Mouse (Mus musculus) MEL (cell line): ENCODE measurements around the gene Ston2. TPM values are rescaled to one million over a fixed set of nuclear protein-coding genes. Genes with fewer than 3 reads are reported as not detected.

Source experiments
- DNase-seq: peaks from one replicate; pipeline ENCODE4 v3.0.0; 2011; ENCODE audit warnings: low read depth, low spot score
- H3K27ac ChIP-seq: 2 replicates; pipeline ENCODE4 v1.5.1; 2012; ENCODE audit warnings: low read depth, mild to moderate bottlenecking, control low read depth, low read length, moderate library complexity; ENCODE audit not compliant: control insufficient read depth
- H3K27me3 ChIP-seq, 2 experiments: fragments of 150-350 bp in 1 of 2; sonication (generic) in 1 of 2; 2 replicates each; pipeline ENCODE4 v1.6.1; 2012; ENCODE audit warnings: low read length in 2 of 2, mild to moderate bottlenecking in 2 of 2, improper control_type of control experiment in 1 of 2, moderate library complexity in 1 of 2; ENCODE audit not compliant: insufficient read depth in 2 of 2, control insufficient read depth in 1 of 2
- H3K36me3 ChIP-seq, 2 experiments: 2 replicates each; pipeline ENCODE4 v1.6.1; 2012 to 2014; ENCODE audit warnings: low read length in 2 of 2, improper control_type of control experiment in 1 of 2, inconsistent platforms in 1 of 2, mild to moderate bottlenecking in 1 of 2; ENCODE audit not compliant: insufficient read depth in 2 of 2, control insufficient read depth in 1 of 2
- H3K4me1 ChIP-seq, 2 experiments: fragments of 150-350 bp in 1 of 2; sonication (generic) in 1 of 2; 2 replicates each; pipeline ENCODE4 v1.6.1; 2012; ENCODE audit warnings: low read length in 2 of 2, improper control_type of control experiment in 1 of 2, mild to moderate bottlenecking in 1 of 2; ENCODE audit not compliant: insufficient read depth in 2 of 2, control insufficient read depth in 1 of 2
- H3K4me3 ChIP-seq, 2 experiments: fragments of 150-350 bp in 1 of 2; sonication (generic) in 1 of 2; 2 replicates each; pipeline ENCODE4 v1.5.1; 2012; ENCODE audit warnings: low read depth in 2 of 2, low read length in 2 of 2, mild to moderate bottlenecking in 2 of 2, moderate library complexity in 2 of 2, control low read depth in 1 of 2, improper control_type of control experiment in 1 of 2; ENCODE audit not compliant: control insufficient read depth in 1 of 2, insufficient read depth in 1 of 2
- H3K79me2 ChIP-seq: 2 replicates; pipeline ENCODE4 v1.6.1; 2012; ENCODE audit warnings: mild to moderate bottlenecking, low read length, moderate library complexity; ENCODE audit not compliant: control insufficient read depth, poor library complexity, insufficient read depth
- H3K9ac ChIP-seq: 2 replicates; pipeline ENCODE4 v1.6.1; 2012; ENCODE audit warnings: low read depth, mild to moderate bottlenecking, control low read depth, low read length, moderate library complexity; ENCODE audit not compliant: control insufficient read depth, poor library complexity, severe bottlenecking
- H3K9me3 ChIP-seq: fragments of 150-350 bp; sonication (generic); replicated peaks from 2 replicates; pipeline ENCODE4 v1.6.1; 2012; ENCODE audit warnings: mild to moderate bottlenecking, low read length, improper control_type of control experiment, moderate library complexity; ENCODE audit not compliant: insufficient read depth
- BHLHE40 ChIP-seq: IDR thresholded peaks from 2 replicates; pipeline ENCODE4 v1.6.1; 2012; ENCODE audit warnings: low read depth, mild to moderate bottlenecking, inconsistent platforms, low read length, improper control_type of control experiment, borderline replicate concordance
- CHD1 ChIP-seq: IDR thresholded peaks from 2 replicates; pipeline ENCODE4 v1.6.1; 2012; ENCODE audit warnings: low read depth, mild to moderate bottlenecking, inconsistent platforms, low read length, improper control_type of control experiment
- CHD2 ChIP-seq: IDR thresholded peaks from 2 replicates; pipeline ENCODE4 v1.6.1; 2011; ENCODE audit warnings: low read length, improper control_type of control experiment
- CTCF ChIP-seq, 3 experiments: IDR thresholded peaks in 2 of 3; conservative IDR thresholded peaks in 1 of 3; 2 replicates each; pipeline ENCODE4 v1.5.1; 2011 to 2012; ENCODE audit warnings: low read length in 3 of 3, low read depth in 2 of 3, mild to moderate bottlenecking in 2 of 3, improper control_type of control experiment in 1 of 3, inconsistent platforms in 1 of 3, mixed read lengths in 1 of 3, moderate library complexity in 1 of 3; ENCODE audit not compliant: control insufficient read depth in 1 of 3, insufficient read depth in 1 of 3, poor library complexity in 1 of 3, severe bottlenecking in 1 of 3
- E2F4 ChIP-seq: IDR thresholded peaks from 2 replicates; pipeline ENCODE4 v1.6.1; 2011; ENCODE audit warnings: low read depth, low read length, improper control_type of control experiment, borderline replicate concordance
- EP300 ChIP-seq, 2 experiments: IDR thresholded peaks; 2 replicates each; pipeline ENCODE4 v1.6.1; 2011; ENCODE audit warnings: improper control_type of control experiment in 2 of 2, low read length in 2 of 2, low read depth in 1 of 2, mild to moderate bottlenecking in 1 of 2
- GABPA ChIP-seq: IDR thresholded peaks from 2 replicates; pipeline ENCODE4 v1.6.1; 2012; ENCODE audit warnings: low read depth, mild to moderate bottlenecking, inconsistent platforms, low read length, improper control_type of control experiment, moderate library complexity
- HCFC1 ChIP-seq: IDR thresholded peaks from 2 replicates; pipeline ENCODE4 v1.6.1; 2012; ENCODE audit warnings: low read depth, mild to moderate bottlenecking, inconsistent platforms, low read length, improper control_type of control experiment, moderate library complexity
- KAT2A ChIP-seq: conservative IDR thresholded peaks from 2 replicates; pipeline ENCODE4 v1.6.1; 2012; ENCODE audit warnings: low read depth, low read length, improper control_type of control experiment, inconsistent platforms
- MAFK ChIP-seq: IDR thresholded peaks from 2 replicates; pipeline ENCODE4 v1.6.1; 2011; ENCODE audit warnings: low read depth, mild to moderate bottlenecking, low read length, improper control_type of control experiment, borderline replicate concordance
- NRF1 ChIP-seq: IDR thresholded peaks from 2 replicates; pipeline ENCODE4 v1.6.1; 2014; ENCODE audit warnings: low read depth, mild to moderate bottlenecking, inconsistent platforms, low read length, improper control_type of control experiment, moderate library complexity; ENCODE audit not compliant: poor library complexity, insufficient read depth, severe bottlenecking
- POLR2AphosphoS2 ChIP-seq: IDR thresholded peaks from 2 replicates; pipeline ENCODE4 v1.6.1; 2011; ENCODE audit warnings: low read length, improper control_type of control experiment
- RCOR1 ChIP-seq: IDR thresholded peaks from 2 replicates; pipeline ENCODE4 v1.6.1; 2012; ENCODE audit warnings: low read depth, mild to moderate bottlenecking, inconsistent platforms, low read length, improper control_type of control experiment
- SIN3A ChIP-seq: IDR thresholded peaks from 2 replicates; pipeline ENCODE4 v1.6.1; 2012; ENCODE audit warnings: low read length, improper control_type of control experiment, inconsistent platforms
- TCF12 ChIP-seq: IDR thresholded peaks from 2 replicates; pipeline ENCODE4 v1.6.1; 2014; ENCODE audit warnings: low read depth, mild to moderate bottlenecking, inconsistent platforms, low read length, improper control_type of control experiment, moderate library complexity
- UBTF ChIP-seq: IDR thresholded peaks from 2 replicates; pipeline ENCODE4 v1.6.1; 2012; ENCODE audit warnings: low read depth, mild to moderate bottlenecking, inconsistent platforms, low read length, improper control_type of control experiment, moderate library complexity, borderline replicate concordance; ENCODE audit not compliant: insufficient read depth
- USF1 ChIP-seq: IDR thresholded peaks from 2 replicates; pipeline ENCODE4 v1.6.1; 2014; ENCODE audit warnings: low read depth, mild to moderate bottlenecking, inconsistent platforms, low read length, improper control_type of control experiment, moderate library complexity
- USF2 ChIP-seq, 2 experiments: IDR thresholded peaks; 2 replicates each; pipeline ENCODE4 v1.6.1; 2011 to 2012; ENCODE audit warnings: improper control_type of control experiment in 2 of 2, low read length in 2 of 2, borderline replicate concordance in 1 of 2, inconsistent platforms in 1 of 2, low read depth in 1 of 2, mild to moderate bottlenecking in 1 of 2; ENCODE audit not compliant: insufficient read depth in 1 of 2
- ZC3H11A ChIP-seq: IDR thresholded peaks from 2 replicates; pipeline ENCODE4 v1.6.1; 2012; ENCODE audit warnings: low read depth, mild to moderate bottlenecking, inconsistent platforms, low read length, improper control_type of control experiment
- ZKSCAN1 ChIP-seq: IDR thresholded peaks from 2 replicates; pipeline ENCODE4 v1.6.1; 2012; ENCODE audit warnings: low read depth, mild to moderate bottlenecking, inconsistent platforms, low read length, improper control_type of control experiment, moderate library complexity
- polyA plus RNA-seq, 2 experiments: library from polyadenylated mRNA; stranded (reverse) in 1 of 2; unstranded in 1 of 2; fragments of >175 nt in 1 of 2; fragments of >200 nt in 1 of 2; gene quantifications; 2 replicates each; pipeline versions ENCODE4 v1.2.1 to v1.2.4; 2012; ENCODE audit warnings: low replicate concordance in 2 of 2, low read depth in 1 of 2; ENCODE audit not compliant: insufficient read length in 2 of 2, insufficient read depth in 1 of 2, missing spikeins in 1 of 2
- total RNA-seq: library from RNA; depleted of rRNA; stranded (reverse); fragments of 300-350 nt; gene quantifications from 2 replicates; pipeline ENCODE4 v1.2.3, GENCODE M21; 2012

The Ston2 gene
- total and polyA plus RNA-seq, 3 experiments = not detected

- no peaks in the 10 kb centered on the region for H3K79me2 ChIP-seq
- H3K27ac ChIP-seq = no peak overlapping the region
- no peak overlapping the region for H3K9ac ChIP-seq
- no peak overlapping the region for H3K4me3 ChIP-seq
- DNase-seq = no peak
- H3K4me1 ChIP-seq = peaks cover 5 to 19% of the 10 kb centered on the region in 2 experiments; a peak in 3 of 4 replicates
- no peaks in the 10 kb centered on the region for H3K27me3 ChIP-seq
- no peaks in the 10 kb centered on the region for H3K9me3 ChIP-seq
- TF ChIP-seq EP300 (IDR thresholded peaks at IDR 0.05; ENCODE audit: low read depth in 1 of 2, low read length in 2 of 2) = no peak
- TF ChIP-seq USF1 = no peak
- no peak for TF ChIP-seq CHD1
- TF ChIP-seq RCOR1 = no peak
- TF ChIP-seq TCF12 = no peak
- no peak for TF ChIP-seq KAT2A
- TF ChIP-seq SIN3A = no peak
- no peak for TF ChIP-seq UBTF
- no peak for TF ChIP-seq CTCF (IDR thresholded peaks at IDR 0.05 in 2 of 3, conservative IDR thresholded peaks at IDR 0.05 in 1 of 3; ENCODE audit: control insufficient read depth in 1 of 3, insufficient read depth in 1 of 3, low read depth in 2 of 3, low read length in 3 of 3, poor library complexity in 1 of 3, severe bottlenecking in 1 of 3)
- TF ChIP-seq POLR2AphosphoS2 = no peak
- TF ChIP-seq ZC3H11A = no peak
- no peak for TF ChIP-seq NRF1
- no peak for TF ChIP-seq CHD2
- no peak for TF ChIP-seq GABPA
- TF ChIP-seq MAFK = no peak
- TF ChIP-seq E2F4 = no peak
- no peak for TF ChIP-seq BHLHE40
- TF ChIP-seq USF2 (IDR thresholded peaks at IDR 0.05; ENCODE audit: borderline replicate concordance in 1 of 2, insufficient read depth in 1 of 2, low read depth in 1 of 2, low read length in 2 of 2) = no peak
- no peak for TF ChIP-seq HCFC1
- no peak for TF ChIP-seq ZKSCAN1
- H3K36me3 ChIP-seq = peaks cover 0 to 12% of the 10 kb centered on the region in 2 experiments; a peak in 3 of 4 replicates
Measured at GRCm38 (mm10) chr12:91802586-91803206, 14.5 kb upstream of the Ston2 start.
